Mouse (Mus musculus) myocyte (in vitro differentiated cells): ENCODE data around the gene Eepd1.

Experiments
- CEBPB ChIP-seq: IDR thresholded peaks from 2 replicates; pipeline ENCODE4 v1.6.1; 2011; ENCODE audit warnings: mild to moderate bottlenecking, moderate library complexity; ENCODE audit not compliant: poor library complexity, insufficient read depth, severe bottlenecking
- E2F4 ChIP-seq: IDR thresholded peaks from one replicate; pipeline ENCODE4 v1.6.1; 2011; ENCODE audit warnings: mild to moderate bottlenecking, control low read depth, moderate library complexity; ENCODE audit not compliant: insufficient read depth
- MAX ChIP-seq: IDR thresholded peaks from one replicate; pipeline ENCODE4 v1.6.1; 2011; ENCODE audit warnings: low read depth, mild to moderate bottlenecking, control low read depth
- MYOD1 ChIP-seq, 3 experiments: IDR thresholded peaks; one replicate each; pipeline ENCODE4 v1.6.1; 2011; ENCODE audit warnings: control low read depth in 2 of 3, low read depth in 2 of 3, mild to moderate bottlenecking in 2 of 3, moderate library complexity in 1 of 3; ENCODE audit not compliant: insufficient read length in 2 of 3, control insufficient read depth in 1 of 3
- MYOG ChIP-seq, 3 experiments: IDR thresholded peaks; one replicate each; pipeline ENCODE4 v1.6.1; 2011; ENCODE audit warnings: control low read depth in 2 of 3, low read depth in 2 of 3, mild to moderate bottlenecking in 2 of 3; ENCODE audit not compliant: insufficient read length in 2 of 3, control insufficient read depth in 1 of 3, insufficient read depth in 1 of 3
- POLR2A ChIP-seq: IDR thresholded peaks from one replicate; pipeline ENCODE4 v1.6.1; 2011; ENCODE audit warnings: low read depth, mild to moderate bottlenecking, control low read depth, moderate library complexity; ENCODE audit not compliant: insufficient read length
- POLR2AphosphoS2 ChIP-seq: IDR thresholded peaks from one replicate; pipeline ENCODE4 v1.6.1; 2011; ENCODE audit warnings: low read depth, control low read depth; ENCODE audit not compliant: insufficient read length
- SRF ChIP-seq: IDR thresholded peaks from one replicate; pipeline ENCODE4 v1.6.1; 2011; ENCODE audit warnings: low read depth; ENCODE audit not compliant: control insufficient read depth, insufficient read length
- TCF12 ChIP-seq: IDR thresholded peaks from one replicate; pipeline ENCODE4 v1.6.1; 2011; ENCODE audit warnings: mild to moderate bottlenecking, control low read depth; ENCODE audit not compliant: poor library complexity, insufficient read depth, severe bottlenecking
- TCF3 ChIP-seq: IDR thresholded peaks from one replicate; pipeline ENCODE4 v1.6.1; 2011; ENCODE audit warnings: low read depth, control low read depth; ENCODE audit not compliant: insufficient read length
- USF1 ChIP-seq: IDR thresholded peaks from one replicate; pipeline ENCODE4 v1.6.1; 2011; ENCODE audit warnings: low read depth, mild to moderate bottlenecking, control low read depth, moderate library complexity

DNA sequence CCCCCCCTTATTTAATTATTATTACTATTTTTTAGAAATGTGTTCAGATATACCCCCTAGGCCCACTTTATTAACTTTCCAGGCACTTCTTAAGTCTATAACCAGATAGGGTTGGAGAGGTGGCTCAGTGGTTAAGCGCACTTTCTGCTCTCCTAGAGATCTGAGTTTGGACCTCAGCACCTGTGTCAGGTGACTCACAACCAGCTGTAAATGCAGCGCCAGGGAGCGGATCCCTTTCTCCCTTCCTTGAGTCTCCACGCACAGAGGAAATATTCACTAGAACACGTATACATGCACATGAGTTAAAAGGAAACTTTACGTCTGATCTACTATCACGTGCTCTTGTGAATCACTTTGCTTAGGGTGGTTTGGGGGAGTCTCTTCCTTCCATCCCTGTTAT is 88.7 kb downstream of the Eepd1 start:
- TF ChIP-seq POLR2A (no peak), MAX (no peak), TCF12 (no peak), USF1 (no peak), POLR2AphosphoS2 (no peak), CEBPB (no peak), E2F4 (no peak), MYOG (IDR thresholded peaks at IDR 0.05; ENCODE audit: control insufficient read depth in 1 of 3, insufficient read depth in 1 of 3, insufficient read length in 2 of 3, low read depth in 2 of 3) (no peak), MYOD1 (IDR thresholded peaks at IDR 0.05; ENCODE audit: control insufficient read depth in 1 of 3, insufficient read length in 2 of 3, low read depth in 2 of 3) (no peak), TCF3 (no peak), SRF (no peak)
